Mouse (Mus musculus) forebrain, embryonic 16.5 days (tissue): Measurements from ENCODE around the gene Szt2. TPM values are rescaled to one million over a fixed set of nuclear protein-coding genes. Genes with fewer than 3 reads are reported as not detected.

Experiments used
- ATAC-seq: fragments of 200-750 bp; cut with Nextera tagmentation; 2 replicates; pipeline ENCODE4 v1.8.0; 2017; ENCODE audit warnings: mild to moderate bottlenecking, moderate library complexity
- H3K27ac ChIP-seq: fragments of 300-500 bp; sonication (generic); 2 replicates; pipeline ENCODE4 v1.5.1; 2014; ENCODE audit warnings: low read length, control low read depth
- H3K27me3 ChIP-seq: fragments of 300-500 bp; sonication (generic); replicated peaks from 2 replicates; pipeline ENCODE4 v1.6.1; 2014; ENCODE audit warnings: low read length; ENCODE audit not compliant: control insufficient read depth, insufficient read depth
- H3K36me3 ChIP-seq: fragments of 300-500 bp; sonication (generic); 2 replicates; pipeline ENCODE4 v1.6.1; 2014; ENCODE audit not compliant: control insufficient read depth, insufficient read depth
- H3K4me1 ChIP-seq: fragments of 300-500 bp; sonication (generic); replicated peaks from 2 replicates; pipeline ENCODE4 v1.6.1; 2014; ENCODE audit warnings: low read length; ENCODE audit not compliant: control insufficient read depth, insufficient read depth
- H3K4me2 ChIP-seq: fragments of 300-500 bp; sonication (generic); 2 replicates; pipeline ENCODE4 v1.6.1; 2014; ENCODE audit warnings: mild to moderate bottlenecking, low read length, control low read depth
- H3K4me3 ChIP-seq: fragments of 300-500 bp; sonication (generic); replicated peaks from 2 replicates; pipeline ENCODE4 v1.5.1; 2014; ENCODE audit warnings: mild to moderate bottlenecking, low read length, control low read depth
- H3K9ac ChIP-seq: fragments of 300-500 bp; sonication (generic); replicated peaks from 2 replicates; pipeline ENCODE4 v1.6.1; 2014; ENCODE audit warnings: low read depth, low read length, control low read depth
- H3K9me3 ChIP-seq: fragments of 300-500 bp; sonication (generic); 2 replicates; pipeline ENCODE4 v1.6.1; 2016; ENCODE audit warnings: low read length; ENCODE audit not compliant: control insufficient read depth
- WGBS: fragments of 180-500 bp; shearing (Covaris S2); extraction: QIAGEN DNeasy Blood & Tissue Kit; methylation state at CpG from one replicate; pipeline ENCODE4 v1.1.7; 2014; 5-methylcytosine and 5-hydroxymethylcytosine counted together
- polyA plus RNA-seq: library from polyadenylated mRNA; unstranded; fragments of >200 nt; fragmentation: Nextera tagmentation; extraction: Ambion mirVana; gene quantifications from 2 replicates; pipeline ENCODE4 v1.2.1, GENCODE M21; 2015

The Szt2 gene
- polyA plus RNA-seq, result 10.2 and 11.6 TPM in 2 replicates

DNA sequence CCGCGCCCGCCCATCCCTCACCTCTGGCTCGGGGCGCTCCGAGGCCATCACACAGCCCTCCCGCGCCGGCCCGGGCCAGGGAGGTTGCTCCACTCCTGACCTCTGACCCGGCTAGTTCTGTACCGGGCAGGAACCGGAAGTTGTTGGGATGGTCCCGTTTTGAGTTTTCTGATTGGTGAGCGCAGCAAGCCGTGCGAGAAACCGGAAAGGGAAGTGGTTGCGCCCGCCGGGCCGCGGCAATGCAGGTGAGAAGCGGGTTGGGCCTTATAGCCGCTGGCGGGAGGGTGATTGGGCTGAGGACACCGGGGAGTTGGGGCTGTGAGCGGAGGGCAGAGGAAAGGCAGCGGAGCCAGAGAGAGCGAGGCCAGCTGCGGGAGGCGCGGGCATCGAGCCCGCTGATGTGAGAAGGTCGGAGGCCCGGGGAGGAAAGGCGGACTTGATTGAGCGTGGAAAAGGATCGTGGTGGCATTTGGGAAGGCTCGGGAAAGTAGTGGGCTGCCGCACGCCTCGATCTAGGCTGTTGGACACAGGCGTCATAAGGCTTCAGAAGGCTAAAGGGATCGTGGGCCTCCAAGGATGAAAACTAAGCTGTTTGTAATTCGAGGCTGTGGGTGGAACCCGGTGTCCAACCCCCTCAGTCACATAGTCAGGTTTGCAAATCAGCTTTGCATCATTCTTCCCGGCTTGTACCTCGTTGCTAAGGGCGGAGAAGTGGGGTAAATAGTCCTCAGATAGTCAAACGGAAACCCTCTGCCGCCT is at the start of gene Szt2, which contains the start of gene Med8:
Szt2 (minus strand) TSS at position 132 of the 759 bp plus-strand sequence.
Med8 (plus strand) TSS at position 196 of the 759 bp plus-strand sequence.
- Histone ChIP-seq H3K36me3 (peaks cover 17% of the 10 kb centered on the region), H3K27me3 (no peaks in the 10 kb centered on the region), H3K4me2 (peak within 1 kb of the TSS; percentile 82), H3K27ac (peak within 1 kb of the TSS; percentile 35), H3K4me1 (peaks cover 17% of the 10 kb centered on the region), H3K4me3 (peak within 1 kb of the TSS; percentile 95), H3K9ac (peak within 1 kb of the TSS; percentile 92), H3K9me3 (no peaks in the 10 kb centered on the region)
- peak; percentile 96 for ATAC-seq
- under 1% methylated on average over 53 of the region's 53 CpGs for WGBS

DNA sequence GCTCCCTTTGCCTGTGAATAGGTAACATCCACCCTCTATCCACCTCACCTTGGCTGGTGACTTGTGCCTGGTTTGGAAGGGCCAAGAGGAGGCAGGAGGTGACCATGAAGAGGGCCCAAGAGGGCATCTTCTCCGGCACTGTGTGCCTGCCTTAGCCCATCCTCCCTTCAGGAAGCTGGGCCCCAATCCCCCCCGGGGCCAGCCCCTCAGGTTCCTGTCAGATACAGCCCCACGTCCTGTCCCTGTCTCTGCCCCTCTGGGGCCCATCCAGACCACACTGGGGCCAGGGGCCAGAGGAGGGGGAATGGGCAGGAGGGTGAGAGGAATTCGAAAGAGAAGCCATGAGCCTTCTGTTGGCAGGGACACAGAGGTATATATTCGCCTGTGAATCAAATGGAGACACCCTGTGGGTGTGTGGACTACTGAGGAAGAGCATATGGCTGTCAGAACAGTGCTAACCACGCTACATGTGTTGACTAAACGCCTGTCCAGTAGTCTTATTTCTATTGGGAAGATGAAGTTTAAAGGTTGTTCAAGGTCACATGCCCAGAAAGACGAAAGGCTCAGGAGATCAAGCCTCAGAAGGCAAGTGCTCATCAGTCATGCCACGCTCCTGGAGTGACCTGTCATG is 48.4 kb upstream of the Szt2 start, which contains the start of gene Mpl:
Mpl (minus strand) TSS at position 169 of the 631 bp plus-strand sequence.
- WGBS, result 83% methylated on average over 9 of the region's 9 CpGs
- Histone ChIP-seq H3K4me2 (no peak within 1 kb of the TSS), H3K4me1 (no peaks in the 10 kb centered on the region), H3K36me3 (no peaks in the 10 kb centered on the region), H3K27ac (no peak within 1 kb of the TSS), H3K9ac (no peak within 1 kb of the TSS), H3K9me3 (no peaks in the 10 kb centered on the region), H3K27me3 (no peaks in the 10 kb centered on the region), H3K4me3 (no peak within 1 kb of the TSS)
- no peak for ATAC-seq

DNA sequence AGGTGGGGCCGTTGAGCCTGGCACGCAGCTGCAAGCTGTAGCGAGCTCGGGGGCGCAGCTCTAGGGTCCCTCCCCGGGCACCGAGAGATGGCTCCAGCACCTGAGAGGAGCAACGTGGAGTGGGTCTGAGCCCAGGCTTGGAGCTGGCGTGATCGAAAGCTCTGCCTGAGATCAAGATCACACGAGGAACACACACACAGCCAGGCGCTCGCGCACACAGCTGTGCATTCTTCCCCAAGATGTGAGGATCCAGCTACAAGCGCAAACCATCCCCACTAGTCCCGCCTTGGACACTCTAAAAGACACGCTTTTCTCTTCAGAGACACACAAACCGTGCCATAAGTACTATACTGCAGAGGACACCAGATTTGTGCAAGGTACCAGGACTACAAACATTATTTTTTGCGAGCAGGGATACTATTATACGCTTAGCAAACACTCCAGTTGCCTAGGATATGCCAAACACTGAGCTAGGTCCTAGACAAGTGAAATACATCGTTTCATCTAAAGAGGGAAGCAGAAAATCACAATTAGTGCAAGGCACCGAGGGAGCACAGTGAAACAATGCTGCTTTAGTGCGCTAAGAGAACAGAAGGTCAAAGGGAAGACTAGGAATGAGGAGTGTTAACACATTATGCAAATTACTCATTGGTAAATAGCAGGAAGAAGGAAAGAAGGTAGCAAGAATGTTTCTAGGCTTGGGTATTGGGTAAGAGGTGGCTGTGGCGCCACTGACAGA is 37.5 kb upstream of the Szt2 start:
- Histone ChIP-seq H3K4me3 (peak overlapping the region; percentile 41), H3K4me2 (peak overlapping the region; percentile 80), H3K9ac (peak overlapping the region; percentile 62), H3K4me1 (peaks cover 14% of the 10 kb centered on the region), H3K9me3 (no peaks in the 10 kb centered on the region), H3K27me3 (no peaks in the 10 kb centered on the region), H3K36me3 (no peaks in the 10 kb centered on the region), H3K27ac (no peak overlapping the region; the same call in 1 of the 2 replicates)
- peak; percentile 47 for ATAC-seq
- 18% methylated on average over 24 of the region's 24 CpGs for WGBS

DNA sequence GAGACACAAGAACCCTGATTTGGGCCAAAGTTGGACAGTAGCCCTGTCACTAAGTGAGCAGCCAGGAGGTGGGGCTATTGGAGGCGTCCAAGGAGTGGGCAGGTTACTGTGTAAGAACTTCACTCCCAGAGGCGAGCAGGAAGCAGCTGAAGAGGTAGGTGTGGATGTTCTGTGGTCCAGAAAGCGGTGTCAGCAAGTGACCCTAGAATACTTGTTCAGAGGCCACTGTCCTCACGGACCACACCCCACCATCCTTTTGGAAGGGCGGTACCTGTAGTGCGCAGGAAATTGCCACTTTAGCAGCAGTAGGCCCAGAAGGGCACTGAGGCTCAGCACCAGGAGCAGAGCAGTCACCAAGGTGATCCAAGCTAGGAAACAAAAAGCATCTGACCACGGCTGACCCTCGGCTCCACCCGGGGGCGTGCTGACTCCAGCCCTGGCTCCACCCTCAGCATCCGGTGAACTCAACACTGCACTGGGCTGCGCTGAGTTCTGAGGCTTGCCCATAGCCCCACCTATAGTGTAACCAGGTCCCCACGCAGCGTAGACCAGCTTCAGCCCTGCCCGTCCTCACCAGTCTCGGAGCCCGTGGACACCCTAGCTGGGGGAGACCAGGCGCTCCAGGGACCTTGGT is 36.8 kb upstream of the Szt2 start:
- H3K27ac ChIP-seq, result no peak overlapping the region

DNA sequence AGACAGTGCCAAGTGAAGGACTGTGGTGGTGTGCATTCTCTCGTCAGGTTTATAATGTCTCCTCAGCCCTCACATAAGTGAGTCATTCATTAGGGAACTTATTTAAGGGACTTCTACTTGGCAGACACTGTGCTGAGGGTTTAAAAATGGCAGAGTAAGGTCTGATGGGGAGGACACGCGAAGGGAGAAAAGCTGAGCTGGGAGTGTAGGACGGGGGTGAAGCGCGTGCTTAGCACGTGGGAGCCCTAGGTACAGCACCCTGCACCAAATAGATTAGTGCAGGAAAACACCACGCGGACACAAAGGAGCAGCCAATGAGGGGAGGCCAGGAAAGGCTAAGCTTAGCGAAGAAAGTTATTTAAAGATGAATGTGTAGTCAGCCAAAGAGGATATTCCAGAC is 36.0 kb upstream of the Szt2 start:
- no peak for ATAC-seq
- Histone ChIP-seq H3K36me3 (no peaks in the 10 kb centered on the region), H3K4me2 (no peak overlapping the region), H3K27me3 (no peaks in the 10 kb centered on the region), H3K4me1 (peaks cover 14% of the 10 kb centered on the region), H3K27ac (no peak overlapping the region), H3K9ac (no peak overlapping the region), H3K4me3 (no peak overlapping the region), H3K9me3 (no peaks in the 10 kb centered on the region)
- WGBS, result 78% methylated on average over 10 of the region's 10 CpGs

More for the DNA sequence above, 36.8 kb upstream of the Szt2 start:
- peak overlapping the region; percentile 62 for H3K9ac ChIP-seq
- peaks cover 14% of the 10 kb centered on the region for H3K4me1 ChIP-seq
- ATAC-seq, result peak; percentile 59
- H3K4me3 ChIP-seq, result peak overlapping the region; percentile 41
- 19% methylated on average over 18 of the region's 18 CpGs for WGBS
- no peaks in the 10 kb centered on the region for H3K36me3 ChIP-seq
- H3K4me2 ChIP-seq, result peak overlapping the region; percentile 80
- H3K27me3 ChIP-seq, result no peaks in the 10 kb centered on the region
- H3K9me3 ChIP-seq, result no peaks in the 10 kb centered on the region

DNA sequence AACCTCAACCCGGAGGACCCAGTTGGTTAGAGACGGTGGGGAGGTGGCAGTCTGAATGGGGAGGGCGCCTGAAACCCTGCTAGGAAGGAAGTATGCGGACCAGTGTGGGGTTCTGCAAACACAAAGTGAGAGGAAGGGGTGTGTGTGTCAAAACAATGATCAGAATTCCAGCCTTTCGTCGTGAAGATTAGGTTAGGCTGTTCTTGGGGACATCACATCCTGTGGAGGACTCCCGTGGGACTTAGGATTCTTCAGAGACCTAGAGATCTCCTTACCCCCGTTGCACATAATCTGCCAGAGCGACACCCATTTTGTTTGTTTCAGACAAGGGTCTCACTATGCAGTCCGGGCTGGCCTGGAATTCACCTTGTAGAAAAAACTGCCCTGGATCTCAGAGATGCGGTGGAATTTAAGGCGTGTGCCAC is 28.8 kb upstream of the Szt2 start:
- no peak for ATAC-seq
- Histone ChIP-seq H3K36me3 (no peaks in the 10 kb centered on the region), H3K4me1 (peaks cover 23% of the 10 kb centered on the region), H3K4me2 (peak overlapping the region; percentile 96), H3K9me3 (no peaks in the 10 kb centered on the region), H3K27ac (peak overlapping the region; percentile 93), H3K9ac (peak overlapping the region; percentile 71), H3K4me3 (peak overlapping the region; percentile 62), H3K27me3 (no peaks in the 10 kb centered on the region)
- 10% methylated on average over 12 of the region's 12 CpGs for whole genome bisulfite sequencing

DNA sequence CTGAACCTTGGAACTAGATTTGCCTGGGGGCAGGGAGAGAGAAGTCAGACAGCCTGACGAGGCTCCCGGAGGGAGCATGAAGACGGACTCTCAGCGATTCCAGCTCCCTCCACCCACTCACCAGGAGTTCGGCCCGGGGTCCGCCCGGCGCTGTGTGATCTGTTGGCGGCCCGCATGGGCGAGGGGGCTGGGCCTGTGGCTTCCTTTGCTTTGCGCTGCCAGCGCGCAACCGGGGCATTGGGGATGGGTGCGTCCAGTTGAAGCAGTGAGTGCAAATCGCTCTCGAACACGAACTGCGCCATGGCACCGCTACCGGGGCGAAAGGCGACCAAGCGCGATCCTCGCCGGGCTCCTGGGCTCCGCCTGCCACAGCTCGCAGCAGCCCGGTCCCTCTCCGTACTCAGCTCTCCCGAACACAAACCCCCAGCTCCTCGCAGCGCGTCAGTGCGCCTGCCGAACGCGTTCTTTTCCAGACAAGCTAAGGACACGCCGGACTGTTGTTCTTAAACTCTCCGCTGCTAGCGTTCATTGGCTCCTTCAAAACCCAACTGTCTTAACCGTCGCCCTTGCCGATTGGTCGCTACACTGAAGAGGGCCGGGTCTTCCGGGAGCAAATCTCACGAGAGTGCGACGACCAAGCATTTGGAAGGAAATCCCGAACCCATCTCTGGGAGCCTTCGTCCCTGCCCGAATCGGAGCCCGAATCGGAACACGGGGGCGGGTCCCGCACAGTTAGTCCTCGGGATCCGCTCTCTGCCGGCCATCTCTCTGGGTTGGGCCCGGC is 27.9 kb upstream of the Szt2 start, which contains the start of gene Cdc20:
Cdc20 (minus strand) TSS at position 533 of the 784 bp plus-strand sequence.
- Histone ChIP-seq H3K4me1 (peaks cover 23% of the 10 kb centered on the region), H3K9me3 (no peaks in the 10 kb centered on the region), H3K9ac (peak within 1 kb of the TSS; percentile 71), H3K27me3 (no peaks in the 10 kb centered on the region), H3K4me2 (peak within 1 kb of the TSS; percentile 96), H3K36me3 (0 out of 2 replicates have a peak, but pooled peaks cover 1% of the 10 kb centered on the region), H3K4me3 (peak within 1 kb of the TSS; percentile 62), H3K27ac (peak within 1 kb of the TSS; percentile 93)
- WGBS, result under 1% methylated on average over 67 of the region's 67 CpGs
- peak; percentile 99 for ATAC-seq

DNA sequence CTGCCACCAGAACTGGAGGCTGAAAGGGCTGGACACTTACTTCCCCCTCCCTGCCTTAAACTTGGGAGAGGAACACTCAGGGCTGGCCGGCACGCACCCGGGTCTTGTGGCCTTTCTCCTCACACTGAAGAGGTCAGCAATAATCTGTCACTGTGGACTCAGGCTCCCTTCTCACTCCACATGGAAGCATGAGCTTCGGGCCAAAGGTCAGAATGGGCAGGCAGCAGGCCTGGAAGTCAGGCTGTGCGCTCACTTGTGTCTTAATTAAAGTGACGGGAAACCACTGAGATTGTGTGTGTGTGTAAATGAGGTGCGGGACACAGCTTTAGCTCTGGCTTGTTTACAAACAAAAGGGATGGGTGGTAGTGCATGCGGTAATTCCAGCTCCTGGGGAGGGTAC is 23.3 kb upstream of the Szt2 start:
- Histone ChIP-seq H3K27me3 (no peaks in the 10 kb centered on the region), H3K9ac (no peak overlapping the region)
- ATAC-seq, result no peak

More for the DNA sequence above, 23.3 kb upstream of the Szt2 start:
- Histone ChIP-seq H3K27ac (no peak overlapping the region), H3K4me2 (no peak overlapping the region), H3K9me3 (no peaks in the 10 kb centered on the region), H3K4me1 (peaks cover 31% of the 10 kb centered on the region), H3K36me3 (peaks cover 4% of the 10 kb centered on the region; the same call in 1 of the 2 replicates), H3K4me3 (no peak overlapping the region)
- 77% methylated on average over 8 of the region's 8 CpGs for WGBS
